Comparison of ENCODE assay signal across 8 mouse cellular contexts in genomic region chr2:179976628-179977343, GRCm38 (mm10). TPM values are rescaled to one million over a fixed set of nuclear protein-coding genes. Genes with fewer than 3 reads are reported as not detected.
A peak's percentile ranks its signal among the peaks of the same experiment; 100 is the strongest.
DNase-seq lines count a peak whose midpoint lies in the region; ATAC-seq and TF ChIP-seq lines count a peak whose summit lies in the region.

Gene Taf4, minus strand, starts transcription at chr2:179976646.

- TF ChIP-seq EP300 in heart, adult 2 months (IDR thresholded peaks at IDR 0.05; ENCODE audit: insufficient read depth, low read depth, low read length): no peak

- peak; percentile 96 for TF ChIP-seq POLR2A in heart, adult 2 months (IDR thresholded peaks at IDR 0.05; ENCODE audit: insufficient read depth, low read depth, low read length)

- H3K4me3 ChIP-seq in embryonic facial prominence, embryonic 12.5 days: peak within 1 kb of the TSS; percentile 76
- H3K4me3 ChIP-seq in heart, adult 2 months: peak within 1 kb of the TSS; percentile 100
- peak within 1 kb of the TSS; percentile 79 for H3K4me3 ChIP-seq in limb, embryonic 13.5 days
- H3K4me3 ChIP-seq in midbrain, embryonic 15.5 days: peak within 1 kb of the TSS; percentile 79

- intact Hi-C loops in heart, adult 2 months (cut with DNase I): loop anchor here (1.0 kb wide), 2 partner anchors 48 to 66 kb away; partner anchors contain the start of genes Lsm14b, Psma7 and Ss18l1

- no peak for TF ChIP-seq CTCF in heart, adult 2 months (IDR thresholded peaks at IDR 0.05)

- ATAC-seq in embryonic facial prominence, embryonic 12.5 days (ENCODE audit: insufficient number of reproducible peaks, insufficient read depth, low FRiP score, low TSS enrichment): peak; percentile 92
- ATAC-seq in limb, embryonic 13.5 days (ENCODE audit: low FRiP score, low read depth): peak; percentile 95
- ATAC-seq in midbrain, embryonic 15.5 days (replicated peaks): peak; percentile 93

- no peaks in the 10 kb centered on the region for H3K27me3 ChIP-seq in embryonic facial prominence, embryonic 12.5 days
- H3K27me3 ChIP-seq in heart, adult 2 months (ENCODE audit: control insufficient read depth, insufficient read depth, low read length): no peaks in the 10 kb centered on the region
- H3K27me3 ChIP-seq in limb, embryonic 13.5 days: no peaks in the 10 kb centered on the region
- H3K27me3 ChIP-seq in midbrain, embryonic 15.5 days (replicated peaks): no peaks in the 10 kb centered on the region

- DNase-seq in 3134 (ENCODE audit: extremely low read depth, insufficient read length, low spot score): peak; percentile 86
- peak; percentile 89 to 92 for DNase-seq in adrenal gland, postnatal 36 days
- DNase-seq in heart, adult 2 months: peak; percentile 95 to 97
- DNase-seq in kidney, adult 8-10 months: peak; percentile 84 to 85
- peak; percentile 80 to 86 for DNase-seq in spleen, adult 18-20 months

- H3K9ac ChIP-seq in embryonic facial prominence, embryonic 12.5 days: peak within 1 kb of the TSS; percentile 87
- peak within 1 kb of the TSS; percentile 100 for H3K9ac ChIP-seq in heart, adult 2 months (ENCODE audit: low read depth, low read length)
- peak within 1 kb of the TSS; percentile 89 for H3K9ac ChIP-seq in limb, embryonic 13.5 days
- peak within 1 kb of the TSS; percentile 93 for H3K9ac ChIP-seq in midbrain, embryonic 15.5 days

- peak within 1 kb of the TSS; percentile 100 for H3K4me2 ChIP-seq in embryonic facial prominence, embryonic 12.5 days (replicated peaks)
- H3K4me2 ChIP-seq in limb, embryonic 13.5 days (replicated peaks): peak within 1 kb of the TSS; percentile 100
- H3K4me2 ChIP-seq in midbrain, embryonic 15.5 days: peak within 1 kb of the TSS; percentile 100

- no peaks in the 10 kb centered on the region for H3K36me3 ChIP-seq in embryonic facial prominence, embryonic 12.5 days
- H3K36me3 ChIP-seq in heart, adult 2 months (ENCODE audit: control insufficient read depth, insufficient read depth, low read length): peaks cover 7% of the 10 kb centered on the region; the same call in 1 of the 2 replicates
- no peaks in the 10 kb centered on the region for H3K36me3 ChIP-seq in limb, embryonic 13.5 days
- no peaks in the 10 kb centered on the region for H3K36me3 ChIP-seq in midbrain, embryonic 15.5 days (replicated peaks)

- H3K27ac ChIP-seq in embryonic facial prominence, embryonic 12.5 days: peak within 1 kb of the TSS; percentile 95
- peak within 1 kb of the TSS; percentile 100 for H3K27ac ChIP-seq in heart, adult 2 months
- peak within 1 kb of the TSS; percentile 97 for H3K27ac ChIP-seq in limb, embryonic 13.5 days
- peak within 1 kb of the TSS; percentile 97 for H3K27ac ChIP-seq in midbrain, embryonic 15.5 days

- 0% methylated on average over 53 of the region's 84 CpGs for WGBS in embryonic facial prominence, embryonic 12.5 days
- WGBS in heart, adult 2 months: under 1% methylated on average over 61 of the region's 84 CpGs
- under 1% methylated on average over 51 of the region's 84 CpGs for WGBS in limb, embryonic 13.5 days
- WGBS in midbrain, embryonic 15.5 days: 0% methylated on average over 44 of the region's 84 CpGs

- H3K9me3 ChIP-seq in embryonic facial prominence, embryonic 12.5 days: no peaks in the 10 kb centered on the region
- no peaks in the 10 kb centered on the region for H3K9me3 ChIP-seq in limb, embryonic 13.5 days
- no peaks in the 10 kb centered on the region for H3K9me3 ChIP-seq in midbrain, embryonic 15.5 days

- H3K79me2 ChIP-seq in heart, adult 2 months (replicated peaks; ENCODE audit: control insufficient read depth, insufficient read depth, low read length): no peaks in the 10 kb centered on the region; the same call in 1 of the 2 replicates

- H3K4me1 ChIP-seq in embryonic facial prominence, embryonic 12.5 days: peaks cover 29% of the 10 kb centered on the region
- peaks cover 23% of the 10 kb centered on the region for H3K4me1 ChIP-seq in heart, adult 2 months (ENCODE audit: control insufficient read depth, insufficient read depth, low read length)
- H3K4me1 ChIP-seq in limb, embryonic 13.5 days: peaks cover 53% of the 10 kb centered on the region
- H3K4me1 ChIP-seq in midbrain, embryonic 15.5 days: peaks cover 38% of the 10 kb centered on the region

RNA-seq across cellular contexts. Expression of gene Taf4, which starts in this region (rescaled TPM):
- total RNA-seq in adrenal gland, postnatal 36 days (2021): 10 to 100 TPM; 17.8 to 23.7 TPM
- 3.8 TPM in 2 replicates for polyA plus RNA-seq in embryonic facial prominence, embryonic 12.5 days (2016; fragmentation: Nextera tagmentation; extraction: Ambion mirVana)
- 10 to 100 TPM; 16.4 to 20.5 TPM for total RNA-seq in heart, adult 2 months (2021)
- 7.4 and 8.6 TPM in 2 replicates for polyA plus RNA-seq in heart, adult 2 months (2012; rRNA removed)
- 2.7 and 3.3 TPM in 2 replicates for polyA plus RNA-seq in limb, embryonic 13.5 days (2015; fragmentation: Nextera tagmentation; extraction: Ambion mirVana)
- 3.9 and 4.0 TPM in 2 replicates for polyA plus RNA-seq in midbrain, embryonic 15.5 days (2015; fragmentation: Nextera tagmentation; extraction: Ambion mirVana)

Comparison
In these comparisons a context has a peak if more than half of its experiments do, and no peak if none do; other contexts are left out.
1. Peak in every context shown above with its lines: DNase-seq, ATAC-seq, H3K4me3 ChIP-seq and H3K27ac ChIP-seq.